Mouse (Mus musculus) C2C12 (cell line): ENCODE results near the gene Wnt5a.

Source experiments
- CEBPB ChIP-seq: IDR thresholded peaks from one replicate; pipeline ENCODE4 v1.6.1; 2011; ENCODE audit warnings: low read depth, mild to moderate bottlenecking, control low read depth, moderate library complexity
- CTCF ChIP-seq: IDR thresholded peaks from one replicate; pipeline ENCODE4 v1.5.1; 2011; ENCODE audit not compliant: control insufficient read depth, insufficient read depth, insufficient read length
- FOSL1 ChIP-seq: IDR thresholded peaks from one replicate; pipeline ENCODE4 v1.8.0; 2011; ENCODE audit warnings: mild to moderate bottlenecking, low read length; ENCODE audit not compliant: poor library complexity, insufficient read depth, severe bottlenecking
- MAX ChIP-seq: IDR thresholded peaks from one replicate; pipeline ENCODE4 v1.6.1; 2011; ENCODE audit warnings: mild to moderate bottlenecking, control low read depth
- USF1 ChIP-seq: IDR thresholded peaks from one replicate; pipeline ENCODE4 v1.6.1; 2011; ENCODE audit warnings: low read depth, mild to moderate bottlenecking, control low read depth, moderate library complexity

GRCm38 (mm10) chr14:28525566-28525965 is 21.0 kb downstream of the Wnt5a start:
- no peak for TF ChIP-seq USF1
- no peak for TF ChIP-seq CTCF
- TF ChIP-seq CEBPB = no peak
- no peak for TF ChIP-seq MAX
- TF ChIP-seq FOSL1 = no peak
